Mouse (Mus musculus) intestine, postnatal 0 days (tissue): ENCODE results near the gene Enc1. TPM values are rescaled to one million over a fixed set of nuclear protein-coding genes. Genes with fewer than 3 reads are reported as not detected.

Experiments
- ATAC-seq: fragments of 200-750 bp; cut with Nextera tagmentation; 2 replicates; pipeline ENCODE4 v1.8.0; 2017; ENCODE audit warnings: mild to moderate bottlenecking, moderate TSS enrichment, moderate library complexity
- H3K27ac ChIP-seq: fragments of 300-500 bp; sonication (generic); 2 replicates; pipeline ENCODE4 v1.5.1; 2014; ENCODE audit warnings: mild to moderate bottlenecking, low read depth, low read length, moderate library complexity
- H3K27me3 ChIP-seq: fragments of 300-500 bp; sonication (generic); replicated peaks from 2 replicates; pipeline ENCODE4 v1.6.1; 2014; ENCODE audit warnings: low read length, mixed read lengths; ENCODE audit not compliant: control insufficient read depth, insufficient read depth
- H3K36me3 ChIP-seq: fragments of 300-500 bp; sonication (generic); 2 replicates; pipeline ENCODE4 v1.6.1; 2014; ENCODE audit warnings: mild to moderate bottlenecking, moderate library complexity; ENCODE audit not compliant: control insufficient read depth, insufficient read depth
- H3K4me1 ChIP-seq: fragments of 300-500 bp; sonication (generic); replicated peaks from 2 replicates; pipeline ENCODE4 v1.6.1; 2014; ENCODE audit warnings: antibody characterized with exemption, low read length, mixed read lengths; ENCODE audit not compliant: control insufficient read depth, insufficient read depth
- H3K4me2 ChIP-seq: fragments of 300-500 bp; sonication (generic); replicated peaks from 2 replicates; pipeline ENCODE4 v1.6.1; 2014; ENCODE audit warnings: low read depth, mild to moderate bottlenecking, moderate library complexity
- H3K4me3 ChIP-seq: fragments of 300-500 bp; sonication (generic); 2 replicates; pipeline ENCODE4 v1.5.1; 2014; ENCODE audit warnings: low read depth, low read length
- H3K9ac ChIP-seq: fragments of 300-500 bp; sonication (generic); 2 replicates; pipeline ENCODE4 v1.6.1; 2014; ENCODE audit warnings: mild to moderate bottlenecking, low read depth, low read length
- H3K9me3 ChIP-seq: fragments of 300-500 bp; sonication (generic); 2 replicates; pipeline ENCODE4 v1.6.1; 2016; ENCODE audit warnings: mixed run types; ENCODE audit not compliant: control insufficient read depth
- CTCF ChIP-seq: sonication (generic); IDR thresholded peaks from 2 replicates; pipeline ENCODE4 v1.5.1; 2016; ENCODE audit warnings: low read depth, mild to moderate bottlenecking, control low read depth, antibody characterized with exemption, moderate library complexity
- WGBS: fragments of 180-500 bp; shearing (Covaris S2); extraction: QIAGEN DNeasy Blood & Tissue Kit; methylation state at CpG from one replicate; pipeline ENCODE4 v1.1.7; 2014; 5-methylcytosine and 5-hydroxymethylcytosine counted together
- polyA plus RNA-seq: library from polyadenylated mRNA; unstranded; fragments of >200 nt; fragmentation: Nextera tagmentation; extraction: Ambion mirVana; gene quantifications from 2 replicates; pipeline ENCODE4 v1.2.1, GENCODE M21; 2015

Enc1 gene
- polyA plus RNA-seq, 1 experiment from 2014 or later, result 2.3 TPM

- no peak overlapping the region for H3K27ac ChIP-seq
- no peak overlapping the region for H3K9ac ChIP-seq
- ATAC-seq, result no peak; the same call in 1 of the 2 replicates
- H3K9me3 ChIP-seq, result no peaks in the 10 kb centered on the region
- WGBS, result 15% methylated on average over 17 of the region's 17 CpGs
- H3K4me2 ChIP-seq, result peak overlapping the region; percentile 44
- no peak overlapping the region for H3K4me3 ChIP-seq
- peak; percentile 87 for TF ChIP-seq CTCF
- H3K36me3 ChIP-seq, result no peaks in the 10 kb centered on the region
- no peaks in the 10 kb centered on the region for H3K27me3 ChIP-seq
- H3K4me1 ChIP-seq, result peaks cover 9% of the 10 kb centered on the region; the same call in 1 of the 2 replicates
Observed at GRCm38 (mm10) chr13:97234785-97235417, 6.0 kb upstream of the Enc1 start.

GRCm38 (mm10) chr13:97235911-97236310 lies 5.0 kb upstream of the Enc1 start:
- no peak for ATAC-seq
- no peak overlapping the region for H3K4me3 ChIP-seq
- TF ChIP-seq CTCF, result no peak
- H3K9me3 ChIP-seq, result no peaks in the 10 kb centered on the region
- peaks cover 9% of the 10 kb centered on the region; the same call in 1 of the 2 replicates for H3K4me1 ChIP-seq
- no peaks in the 10 kb centered on the region for H3K27me3 ChIP-seq
- H3K4me2 ChIP-seq, result no peak overlapping the region
- 83% methylated on average over 6 of the region's 6 CpGs for WGBS
- H3K36me3 ChIP-seq, result no peaks in the 10 kb centered on the region
- H3K9ac ChIP-seq, result no peak overlapping the region
- no peak overlapping the region for H3K27ac ChIP-seq

GRCm38 (mm10) chr13:97237700-97238099 lies 3.2 kb upstream of the Enc1 start:
- no peaks in the 10 kb centered on the region for H3K9me3 ChIP-seq
- H3K36me3 ChIP-seq, result no peaks in the 10 kb centered on the region
- no peaks in the 10 kb centered on the region for H3K27me3 ChIP-seq
- no peak for ATAC-seq
- WGBS, result 46% methylated on average over 3 of the region's 3 CpGs
- no peak overlapping the region for H3K9ac ChIP-seq
- no peak overlapping the region for H3K4me3 ChIP-seq
- H3K4me1 ChIP-seq, result peaks cover 11% of the 10 kb centered on the region; the same call in 1 of the 2 replicates
- H3K4me2 ChIP-seq, result no peak overlapping the region
- no peak for TF ChIP-seq CTCF
- H3K27ac ChIP-seq, result no peak overlapping the region; the same call in 1 of the 2 replicates

- peak overlapping the region; percentile 37 for H3K27ac ChIP-seq
- no peak overlapping the region; the same call in 1 of the 2 replicates for H3K4me2 ChIP-seq
- H3K36me3 ChIP-seq, result no peaks in the 10 kb centered on the region
- no peaks in the 10 kb centered on the region for H3K9me3 ChIP-seq
- ATAC-seq, result peak; percentile 76
- H3K9ac ChIP-seq, result no peak overlapping the region
- no peak for TF ChIP-seq CTCF
- peaks cover 14% of the 10 kb centered on the region; the same call in 1 of the 2 replicates for H3K4me1 ChIP-seq
- no peaks in the 10 kb centered on the region for H3K27me3 ChIP-seq
- no peak overlapping the region for H3K4me3 ChIP-seq
- WGBS, result 28% methylated on average over 16 of the region's 16 CpGs
Observed at GRCm38 (mm10) chr13:97238181-97238981, 2.5 kb upstream of the Enc1 start.

DNA sequence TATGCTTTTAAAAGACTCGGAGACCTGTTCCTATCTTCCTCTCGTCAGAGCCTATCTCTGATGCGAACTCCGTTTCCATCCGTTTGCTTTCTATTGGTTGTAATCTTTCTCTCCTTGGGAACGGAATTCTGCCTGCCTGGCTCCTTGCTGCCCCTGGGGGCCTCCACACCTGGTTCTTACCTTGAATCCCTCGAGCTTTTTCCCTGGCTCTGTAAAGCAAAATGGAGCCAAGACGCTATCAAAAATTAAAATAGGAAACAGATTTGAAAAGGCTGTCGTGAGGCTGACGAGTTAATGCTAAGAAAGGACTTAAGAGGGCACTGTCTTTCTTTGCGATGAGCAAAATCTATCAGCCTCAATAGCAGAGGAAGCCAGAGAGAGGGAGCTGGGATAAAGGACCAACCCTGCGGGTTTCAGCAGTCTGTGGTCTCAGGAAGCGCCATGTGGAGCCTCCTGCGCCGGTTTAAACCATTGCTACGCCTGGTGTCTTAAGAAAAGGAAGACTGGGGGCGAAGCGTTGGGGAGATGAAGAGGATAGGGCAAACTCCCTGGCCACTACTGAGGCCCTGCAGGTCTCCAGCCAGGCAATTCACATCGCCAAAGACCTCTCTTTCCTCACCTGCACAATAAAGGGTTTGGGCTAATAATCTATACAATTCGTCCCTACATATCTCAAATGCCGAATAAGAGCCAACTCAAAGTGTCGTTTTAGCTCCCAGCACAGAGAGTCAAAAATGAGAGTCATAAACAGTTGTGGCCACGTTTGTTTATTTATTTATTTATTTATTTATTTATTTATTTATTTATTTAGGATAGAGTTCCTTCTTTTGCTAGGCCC lies 1.3 kb upstream of the Enc1 start:
- WGBS, result 8% methylated on average over 23 of the region's 23 CpGs
- TF ChIP-seq CTCF, result peak; percentile 84
- Histone ChIP-seq H3K4me2 (peak overlapping the region; percentile 73), H3K4me1 (peaks cover 18% of the 10 kb centered on the region; the same call in 1 of the 2 replicates), H3K9ac (no peak overlapping the region), H3K36me3 (no peaks in the 10 kb centered on the region), H3K27ac (peak overlapping the region; percentile 37), H3K4me3 (0 out of 2 replicates have a peak overlapping the region, but pooled peaks have one; percentile 11), H3K9me3 (no peaks in the 10 kb centered on the region), H3K27me3 (no peaks in the 10 kb centered on the region)
- ATAC-seq, result no peak
